Mouse (Mus musculus) cerebellum, adult 2 months (tissue): ENCODE data around the gene Sec14l3.

Experiments
- CTCF ChIP-seq: fragments of 200-500 bp; IDR thresholded peaks from 2 replicates; pipeline ENCODE4 v1.5.1; 2011; ENCODE audit warnings: low read depth, mild to moderate bottlenecking, control low read depth, low read length, moderate library complexity, borderline replicate concordance; ENCODE audit not compliant: insufficient read depth
- POLR2A ChIP-seq: fragments of 200-500 bp; IDR thresholded peaks from 2 replicates; pipeline ENCODE4 v1.6.1; 2011; ENCODE audit warnings: low read length, control low read depth, borderline replicate concordance; ENCODE audit not compliant: insufficient read depth

DNA sequence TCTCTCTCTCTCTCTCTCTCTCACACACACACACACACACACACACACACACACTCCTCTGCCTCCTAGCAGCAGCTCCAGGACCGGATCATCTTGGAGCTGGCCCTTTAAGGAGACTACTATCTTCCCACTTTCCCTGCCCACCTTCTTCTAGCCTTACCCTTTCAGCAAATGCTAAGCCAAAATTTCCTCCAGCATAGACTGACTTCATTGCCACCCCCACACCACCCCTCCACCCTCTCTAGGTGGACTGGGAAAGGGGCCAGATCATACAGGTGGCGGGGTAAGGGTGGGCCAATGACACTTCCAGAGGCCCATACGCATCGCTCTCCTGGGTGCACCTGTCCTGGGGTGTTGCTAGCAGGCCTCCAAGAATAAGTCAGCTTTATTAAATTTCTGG, 50.8 kb downstream of the Sec14l3 start:
- TF ChIP-seq CTCF (no peak), POLR2A (no peak)
